Mouse (Mus musculus): ENCODE data around the gene Chil3. TPM values are rescaled to one million over a fixed set of nuclear protein-coding genes. Genes with fewer than 3 reads are reported as not detected.
"Not testable (repeated sequence)": the region's sequence is repeated elsewhere in the genome, so short reads cannot be mapped to it uniquely, and the experiment has no call there.

Gene Chil3
- polyA plus RNA-seq (2014; fragmentation: Nextera tagmentation; extraction: Ambion mirVana) = not detected in 2 replicates

GRCm38 (mm10) chr3:106167464-106167863 is at the start of gene Chil3:
TSS of gene Chil3 (minus strand) at chr3:106167564.
- ATAC-seq (ENCODE audit: low FRiP score, low TSS enrichment) (no peak), DNase-seq (no peak)
- Histone ChIP-seq H3K27me3 (ENCODE audit: control insufficient read depth, insufficient read depth, low read length) (no peaks in the 10 kb centered on the region), H3K9ac (replicated peaks; ENCODE audit: low read length) (no peak within 1 kb of the TSS), H3K4me2 (ENCODE audit: low read length) (no peak within 1 kb of the TSS), H3K9me3 (ENCODE audit: control insufficient read depth, low read length) (no peaks in the 10 kb centered on the region), H3K4me3 (replicated peaks; ENCODE audit: low read depth, low read length) (no peak within 1 kb of the TSS), H3K4me1 (ENCODE audit: control insufficient read depth, insufficient read depth, low read length) (no peaks in the 10 kb centered on the region), H3K27ac (replicated peaks; ENCODE audit: low read depth, low read length) (no peak within 1 kb of the TSS), H3K36me3 (ENCODE audit: control insufficient read depth, insufficient read depth, low read length) (no peaks in the 10 kb centered on the region)
- WGBS = 83% methylated on average over 3 of the region's 3 CpGs

GRCm38 (mm10) chr3:106198030-106198429 is 30.7 kb upstream of the Chil3 start:
- not testable (repeated sequence) for H3K36me3 ChIP-seq (ENCODE audit: control insufficient read depth, insufficient read depth, low read length); H3K4me2 ChIP-seq (ENCODE audit: low read length); H3K27ac ChIP-seq (replicated peaks; ENCODE audit: low read depth, low read length); H3K9me3 ChIP-seq (ENCODE audit: control insufficient read depth, low read length); H3K4me1 ChIP-seq (ENCODE audit: control insufficient read depth, insufficient read depth, low read length); H3K4me3 ChIP-seq (replicated peaks; ENCODE audit: low read depth, low read length); ATAC-seq (ENCODE audit: low FRiP score, low TSS enrichment); H3K27me3 ChIP-seq (ENCODE audit: control insufficient read depth, insufficient read depth, low read length); H3K9ac ChIP-seq (replicated peaks; ENCODE audit: low read length); DNase-seq
- 69% methylated on average over 1 of the region's 1 CpGs for WGBS

- not testable (repeated sequence) for H3K9ac ChIP-seq (replicated peaks; ENCODE audit: low read length); H3K4me2 ChIP-seq (ENCODE audit: low read length); DNase-seq; H3K27ac ChIP-seq (replicated peaks; ENCODE audit: low read depth, low read length); ATAC-seq (ENCODE audit: low FRiP score, low TSS enrichment); H3K4me3 ChIP-seq (replicated peaks; ENCODE audit: low read depth, low read length); H3K36me3 ChIP-seq (ENCODE audit: control insufficient read depth, insufficient read depth, low read length); H3K27me3 ChIP-seq (ENCODE audit: control insufficient read depth, insufficient read depth, low read length); H3K9me3 ChIP-seq (ENCODE audit: control insufficient read depth, low read length); H3K4me1 ChIP-seq (ENCODE audit: control insufficient read depth, insufficient read depth, low read length)
- WGBS = 74% methylated on average over 2 of the region's 2 CpGs
These were observed 29.9 kb upstream of the Chil3 start for GRCm38 (mm10) chr3:106197246-106197645.

- H3K4me1 ChIP-seq (ENCODE audit: control insufficient read depth, insufficient read depth, low read length) = no peaks in the 10 kb centered on the region
- H3K27ac ChIP-seq (replicated peaks; ENCODE audit: low read depth, low read length) = no peak overlapping the region
- H3K36me3 ChIP-seq (ENCODE audit: control insufficient read depth, insufficient read depth, low read length) = no peaks in the 10 kb centered on the region
- DNase-seq (no peak), ATAC-seq (ENCODE audit: low FRiP score, low TSS enrichment) (peak; percentile 56)
- no peaks in the 10 kb centered on the region for H3K27me3 ChIP-seq (ENCODE audit: control insufficient read depth, insufficient read depth, low read length)
- H3K4me2 ChIP-seq (ENCODE audit: low read length) = no peak overlapping the region
- no peak overlapping the region for H3K4me3 ChIP-seq (replicated peaks; ENCODE audit: low read depth, low read length)
- H3K9me3 ChIP-seq (ENCODE audit: control insufficient read depth, low read length) = peaks cover 4% of the 10 kb centered on the region; the same call in 1 of the 2 replicates
- no peak overlapping the region for H3K9ac ChIP-seq (replicated peaks; ENCODE audit: low read length)
These were observed 28.9 kb upstream of the Chil3 start for GRCm38 (mm10) chr3:106196276-106196675.

GRCm38 (mm10) chr3:106195486-106195885 is 28.1 kb upstream of the Chil3 start:
- Histone ChIP-seq H3K27ac (replicated peaks; ENCODE audit: low read depth, low read length) (no peak overlapping the region), H3K4me1 (ENCODE audit: control insufficient read depth, insufficient read depth, low read length) (no peaks in the 10 kb centered on the region), H3K27me3 (ENCODE audit: control insufficient read depth, insufficient read depth, low read length) (no peaks in the 10 kb centered on the region), H3K9ac (replicated peaks; ENCODE audit: low read length) (no peak overlapping the region), H3K4me2 (ENCODE audit: low read length) (no peak overlapping the region), H3K36me3 (ENCODE audit: control insufficient read depth, insufficient read depth, low read length) (no peaks in the 10 kb centered on the region), H3K9me3 (ENCODE audit: control insufficient read depth, low read length) (peaks cover 4% of the 10 kb centered on the region; the same call in 1 of the 2 replicates), H3K4me3 (replicated peaks; ENCODE audit: low read depth, low read length) (no peak overlapping the region)
- 90% methylated on average over 12 of the region's 12 CpGs for WGBS
- DNase-seq (no peak), ATAC-seq (ENCODE audit: low FRiP score, low TSS enrichment) (peak; percentile 34; the same call in 1 of the 2 replicates)

GRCm38 (mm10) chr3:106187991-106188390 is 20.6 kb upstream of the Chil3 start:
- Histone ChIP-seq H3K27me3 (ENCODE audit: control insufficient read depth, insufficient read depth, low read length) (no peaks in the 10 kb centered on the region), H3K4me3 (replicated peaks; ENCODE audit: low read depth, low read length) (no peak overlapping the region), H3K27ac (replicated peaks; ENCODE audit: low read depth, low read length) (no peak overlapping the region), H3K4me2 (ENCODE audit: low read length) (no peak overlapping the region), H3K36me3 (ENCODE audit: control insufficient read depth, insufficient read depth, low read length) (no peaks in the 10 kb centered on the region), H3K9ac (replicated peaks; ENCODE audit: low read length) (no peak overlapping the region), H3K4me1 (ENCODE audit: control insufficient read depth, insufficient read depth, low read length) (no peaks in the 10 kb centered on the region), H3K9me3 (ENCODE audit: control insufficient read depth, low read length) (0 out of 2 replicates have a peak, but pooled peaks cover 2% of the 10 kb centered on the region)
- no peak for DNase-seq
- peak; percentile 72; the same call in 1 of the 2 replicates for ATAC-seq (ENCODE audit: low FRiP score, low TSS enrichment)
- 81% methylated on average over 2 of the region's 2 CpGs for WGBS

- ATAC-seq (ENCODE audit: low FRiP score, low TSS enrichment) (peak; percentile 41; the same call in 1 of the 2 replicates), DNase-seq (no peak)
- Histone ChIP-seq H3K27ac (replicated peaks; ENCODE audit: low read depth, low read length) (no peak overlapping the region), H3K36me3 (ENCODE audit: control insufficient read depth, insufficient read depth, low read length) (no peaks in the 10 kb centered on the region), H3K4me2 (ENCODE audit: low read length) (no peak overlapping the region), H3K4me1 (ENCODE audit: control insufficient read depth, insufficient read depth, low read length) (no peaks in the 10 kb centered on the region), H3K9me3 (ENCODE audit: control insufficient read depth, low read length) (no peaks in the 10 kb centered on the region), H3K27me3 (ENCODE audit: control insufficient read depth, insufficient read depth, low read length) (no peaks in the 10 kb centered on the region), H3K9ac (replicated peaks; ENCODE audit: low read length) (no peak overlapping the region), H3K4me3 (replicated peaks; ENCODE audit: low read depth, low read length) (no peak overlapping the region)
- 82% methylated on average over 13 of the region's 13 CpGs for WGBS
These were observed 10.3 kb upstream of the Chil3 start for GRCm38 (mm10) chr3:106177509-106178189.

- DNase-seq; H3K4me3 ChIP-seq (replicated peaks; ENCODE audit: low read depth, low read length); H3K36me3 ChIP-seq (ENCODE audit: control insufficient read depth, insufficient read depth, low read length); H3K4me2 ChIP-seq (ENCODE audit: low read length); H3K27ac ChIP-seq (replicated peaks; ENCODE audit: low read depth, low read length); H3K4me1 ChIP-seq (ENCODE audit: control insufficient read depth, insufficient read depth, low read length); H3K27me3 ChIP-seq (ENCODE audit: control insufficient read depth, insufficient read depth, low read length); H3K9me3 ChIP-seq (ENCODE audit: control insufficient read depth, low read length); ATAC-seq (ENCODE audit: low FRiP score, low TSS enrichment); H3K9ac ChIP-seq (replicated peaks; ENCODE audit: low read length): not testable (repeated sequence)
- 58% methylated on average over 2 of the region's 2 CpGs for WGBS
These were observed 7.6 kb upstream of the Chil3 start for GRCm38 (mm10) chr3:106174971-106175370.

- H3K27me3 ChIP-seq (ENCODE audit: control insufficient read depth, insufficient read depth, low read length); H3K9ac ChIP-seq (replicated peaks; ENCODE audit: low read length); H3K36me3 ChIP-seq (ENCODE audit: control insufficient read depth, insufficient read depth, low read length); H3K4me3 ChIP-seq (replicated peaks; ENCODE audit: low read depth, low read length); H3K9me3 ChIP-seq (ENCODE audit: control insufficient read depth, low read length); DNase-seq; H3K27ac ChIP-seq (replicated peaks; ENCODE audit: low read depth, low read length); H3K4me1 ChIP-seq (ENCODE audit: control insufficient read depth, insufficient read depth, low read length); ATAC-seq (ENCODE audit: low FRiP score, low TSS enrichment); H3K4me2 ChIP-seq (ENCODE audit: low read length): not testable (repeated sequence)
- 77% methylated on average over 2 of the region's 2 CpGs for WGBS
These were observed 5.1 kb upstream of the Chil3 start for GRCm38 (mm10) chr3:106172506-106172905.

Data from midbrain, embryonic 14.5 days (tissue).